Mouse (Mus musculus) E14TG2a.4 (cell line): ENCODE measurements around the gene Iqschfp.

Source experiments
- CTCF ChIP-seq: conservative IDR thresholded peaks from 2 replicates; pipeline ENCODE4 v1.5.1; 2014; ENCODE audit warnings: low read length
- NANOG ChIP-seq: IDR thresholded peaks from 2 replicates; pipeline ENCODE4 v1.6.1; 2014; ENCODE audit warnings: borderline replicate concordance, low read length, mixed read lengths
- POU5F1 ChIP-seq: IDR thresholded peaks from 2 replicates; pipeline ENCODE4 v1.6.1; 2014; ENCODE audit warnings: low read length, borderline replicate concordance

DNA sequence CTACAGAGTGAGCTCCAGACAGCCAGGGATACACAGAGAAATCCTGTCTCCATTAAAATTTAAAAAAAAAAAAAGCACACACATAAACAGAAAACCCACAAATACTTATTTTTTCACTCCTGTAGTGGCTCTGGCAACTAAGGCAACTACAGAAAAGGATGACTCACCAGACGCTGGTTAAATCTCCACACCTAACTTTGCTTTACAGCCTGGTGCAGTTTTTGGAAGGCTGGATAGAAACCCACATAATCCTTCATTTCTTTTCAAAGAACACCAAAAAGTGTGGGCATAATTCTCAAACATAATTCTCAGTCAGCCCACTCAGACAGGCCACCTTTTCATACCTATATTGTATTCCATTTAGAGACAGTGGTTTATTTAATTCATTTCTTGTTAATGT, 746.7 kb downstream of the Iqschfp start:
- no peak for TF ChIP-seq CTCF
- no peak for TF ChIP-seq NANOG
- TF ChIP-seq POU5F1: no peak
